Mouse (Mus musculus) natural killer cell, adult 2 months (primary cell): ENCODE measurements around the gene Vhl.
A peak's percentile ranks its signal among the peaks of the same experiment; 100 is the strongest.

ENCODE experiments used
- DNase-seq, 2 experiments: peaks; one replicate each; pipeline ENCODE4 v3.0.0; 2022; ENCODE audit warnings: low spot score in 2 of 2

Vhl gene

DNA sequence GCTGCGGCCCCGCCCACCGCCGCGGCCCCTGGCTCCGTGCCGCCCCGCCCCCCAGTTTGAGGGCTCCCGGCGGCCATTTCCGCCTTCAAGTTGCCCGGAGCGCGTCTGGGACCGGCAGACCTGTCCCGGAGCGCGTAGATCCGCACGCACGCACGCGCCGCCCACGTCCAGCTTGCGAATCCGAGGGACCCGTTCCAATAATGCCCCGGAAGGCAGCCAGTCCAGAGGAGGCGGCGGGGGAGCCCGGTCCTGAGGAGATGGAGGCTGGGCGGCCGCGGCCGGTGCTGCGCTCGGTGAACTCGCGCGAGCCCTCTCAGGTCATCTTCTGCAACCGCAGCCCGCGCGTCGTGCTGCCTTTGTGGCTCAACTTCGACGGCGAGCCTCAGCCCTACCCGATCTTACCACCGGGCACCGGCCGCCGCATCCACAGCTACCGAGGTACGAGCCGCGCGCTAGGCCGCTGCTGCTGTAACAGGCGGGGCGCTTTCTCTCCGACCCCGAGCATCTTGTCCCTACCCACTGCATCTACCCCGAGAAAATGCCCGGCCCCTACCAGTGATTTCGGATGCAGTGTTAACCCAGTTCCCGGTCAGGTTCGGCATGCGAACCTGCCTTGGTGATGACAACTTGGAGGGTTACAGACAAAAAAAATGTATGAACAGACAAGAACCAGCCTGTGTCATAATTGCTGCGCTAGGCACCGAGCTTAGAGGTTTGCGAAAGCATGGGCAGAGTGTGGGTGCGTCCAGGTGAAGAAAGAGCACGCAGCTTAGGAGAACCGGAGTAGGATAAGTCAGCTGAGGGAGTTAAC lies at the start of gene Vhl:
TSS of gene Vhl (plus strand) at position 19 of the 811 bp plus-strand sequence.
- peak; percentile 78 to 83 for DNase-seq

- no peak for DNase-seq
Measured at GRCm38 (mm10) chr6:113576044-113576443, 47.7 kb upstream of the Vhl start.

DNA sequence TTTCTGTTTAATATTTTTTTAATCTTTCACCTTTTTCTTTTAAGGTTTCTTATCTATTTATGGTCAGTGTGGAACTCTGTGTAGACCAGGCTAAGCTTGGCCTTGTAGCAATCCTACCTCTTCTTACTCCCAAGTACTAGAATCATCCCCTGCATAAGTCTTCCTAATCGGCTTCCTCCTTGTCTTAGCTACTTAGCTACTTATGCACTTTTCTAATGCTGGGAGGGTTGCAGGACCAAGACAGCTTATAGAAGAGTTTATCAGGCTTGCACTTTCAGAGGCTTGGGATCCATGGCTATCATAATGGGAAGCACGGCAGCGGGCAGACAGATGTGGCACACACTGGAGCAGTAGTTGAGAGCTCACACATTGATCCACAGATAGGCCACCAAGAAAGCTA lies 44.5 kb upstream of the Vhl start:
- no peak for DNase-seq

- DNase-seq = no peak
Measured at GRCm38 (mm10) chr6:113583023-113583422, 40.7 kb upstream of the Vhl start.

GRCm38 (mm10) chr6:113585065-113585464 lies 38.7 kb upstream of the Vhl start:
- no peak for DNase-seq

DNA sequence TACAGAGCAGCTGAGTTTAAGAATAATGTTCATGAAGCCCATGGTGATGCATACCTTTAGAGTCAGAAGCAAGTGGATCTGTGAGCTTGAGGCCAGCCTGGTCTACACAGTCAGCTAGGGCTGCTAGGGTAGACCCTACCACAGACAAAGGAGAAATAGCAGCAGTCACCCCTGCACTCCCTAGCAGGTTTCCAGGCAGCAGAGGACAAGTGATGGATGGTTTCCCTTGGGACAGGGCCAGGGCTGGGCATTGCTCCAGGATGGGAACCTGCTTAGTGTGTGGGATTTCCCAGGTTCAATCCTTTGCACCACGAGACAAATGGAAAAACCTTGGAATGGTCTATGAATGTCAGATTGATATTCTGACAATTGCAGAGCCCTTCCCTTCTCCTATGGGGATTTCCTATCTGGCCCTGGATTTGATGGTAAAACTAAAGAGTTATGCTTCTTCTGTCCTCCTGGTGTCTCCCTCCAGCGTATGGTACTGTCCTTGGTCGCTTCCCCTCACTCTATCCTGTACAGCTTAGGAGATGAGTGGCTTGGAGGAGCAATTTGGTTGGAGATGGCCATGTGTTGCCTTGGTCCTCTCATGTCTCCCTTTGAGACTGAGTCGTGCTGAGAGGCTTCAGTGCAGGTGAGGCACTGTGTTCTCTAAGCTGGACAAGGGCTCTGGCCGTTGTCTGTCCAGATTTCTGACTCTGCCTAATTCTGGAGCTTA lies 37.1 kb upstream of the Vhl start:
- DNase-seq = no peak

DNA sequence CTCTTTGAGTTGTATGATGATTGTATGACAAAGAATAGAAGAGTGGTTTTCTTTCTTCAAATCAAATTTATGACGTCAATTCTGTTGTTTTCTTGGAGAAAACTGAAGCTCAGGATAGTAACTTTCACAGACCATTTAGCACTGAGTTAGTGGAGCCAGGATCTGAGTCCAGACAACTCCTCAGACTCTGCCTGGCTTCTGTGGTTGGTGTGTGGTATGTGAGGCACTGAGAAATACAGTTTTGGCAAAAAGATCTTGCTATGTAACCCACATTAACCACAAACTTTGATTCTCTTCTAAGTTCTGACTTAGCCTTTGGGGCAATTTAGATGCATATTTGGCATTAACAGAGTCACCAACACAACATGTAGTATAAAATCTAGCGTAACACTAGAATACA lies 31.1 kb upstream of the Vhl start:
- DNase-seq = no peak

DNA sequence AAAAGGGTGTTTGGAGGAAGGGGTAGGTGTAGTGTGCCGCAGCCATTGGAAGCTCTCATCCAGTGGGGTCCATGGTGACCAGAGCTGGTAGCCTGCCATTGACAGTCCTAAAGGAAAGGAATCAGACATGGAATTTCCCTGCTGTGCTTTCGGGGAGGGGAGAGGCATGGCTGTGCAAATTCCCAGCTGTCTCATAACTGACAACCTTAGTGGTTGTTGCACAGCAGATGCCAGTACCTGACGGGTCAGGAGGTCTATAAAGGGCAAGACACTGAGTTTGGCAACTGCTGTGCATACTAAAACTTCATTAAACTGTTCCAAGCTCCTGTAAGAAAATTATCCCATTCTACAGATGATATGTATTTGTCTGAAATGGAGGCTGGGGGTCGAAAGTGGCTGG lies 25.8 kb upstream of the Vhl start:
- no peak for DNase-seq

GRCm38 (mm10) chr6:113599833-113600232 lies 23.9 kb upstream of the Vhl start:
- no peak for DNase-seq

GRCm38 (mm10) chr6:113600543-113601139 lies 23.1 kb upstream of the Vhl start, which contains the start of gene Fancd2os:
Gene Fancd2os, minus strand, starts transcription at chr6:113600715.
- DNase-seq = no peak

GRCm38 (mm10) chr6:113602821-113603220 lies 20.9 kb upstream of the Vhl start:
- DNase-seq = no peak

- DNase-seq = peak in 1 of 2 experiments; percentile 10
Measured at GRCm38 (mm10) chr6:113603993-113604392, 19.8 kb upstream of the Vhl start.

DNA sequence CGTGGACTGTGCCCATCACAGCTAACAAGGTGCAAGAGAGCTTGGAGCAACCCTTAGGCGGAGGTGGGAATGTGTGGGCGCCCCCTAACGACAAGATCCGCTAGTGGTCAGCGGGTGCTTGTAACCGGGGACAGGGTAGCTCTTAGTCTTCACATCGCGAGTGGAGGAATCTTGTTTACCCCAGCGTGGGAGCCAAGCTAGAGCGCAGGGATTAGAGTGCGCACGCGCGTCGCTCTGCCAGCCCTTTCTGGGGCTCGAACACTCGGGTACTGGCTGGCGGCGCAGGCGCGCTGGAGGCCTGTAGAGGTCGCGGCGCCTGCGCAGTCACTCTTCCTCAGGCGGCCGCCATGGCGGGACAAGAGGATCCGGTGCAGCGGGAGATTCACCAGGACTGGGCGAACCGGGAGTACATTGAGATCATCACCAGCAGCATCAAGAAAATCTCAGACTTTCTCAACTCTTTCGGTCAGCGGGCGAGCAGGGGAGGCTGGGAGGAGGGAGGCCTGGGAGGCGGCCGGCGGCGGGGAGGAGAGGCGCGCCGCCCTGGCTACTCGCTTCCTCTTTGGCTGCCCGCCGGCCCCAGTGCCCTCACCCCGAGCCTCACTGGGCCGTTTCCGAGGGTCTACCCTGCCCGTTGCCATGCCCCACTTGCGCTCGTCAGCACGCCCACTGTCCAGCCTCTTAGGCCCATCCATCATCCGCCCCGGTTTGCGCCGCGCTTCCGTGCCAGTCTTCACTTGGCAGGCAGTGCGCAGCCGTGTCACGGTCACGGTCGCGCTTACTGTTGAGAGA lies 19.1 kb upstream of the Vhl start, which contains the start of gene Brk1:
TSS of gene Brk1 (plus strand) at position 341 of the 792 bp plus-strand sequence.
- peak; percentile 75 to 82 for DNase-seq

GRCm38 (mm10) chr6:113605224-113605545 lies 18.6 kb upstream of the Vhl start:
- DNase-seq = no peak

DNA sequence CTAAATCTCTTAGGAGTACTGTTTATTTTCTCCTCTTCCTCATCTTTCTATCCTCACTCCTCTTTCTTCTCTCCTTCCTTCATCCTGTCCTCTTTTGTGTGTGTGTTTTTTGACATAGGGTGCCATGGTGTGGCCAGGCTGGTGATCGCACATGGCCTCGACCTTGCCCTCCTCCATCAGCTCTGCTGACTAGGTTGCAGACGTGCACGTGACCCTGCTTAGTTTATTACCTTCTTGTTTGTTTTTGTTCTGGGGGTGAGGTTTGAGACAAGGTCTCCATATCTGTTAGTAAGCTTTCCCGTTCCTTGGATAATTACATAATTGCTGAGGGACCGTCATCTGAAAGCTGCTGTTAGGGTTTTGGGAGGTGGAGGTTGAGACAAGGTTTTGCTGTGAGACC lies 14.9 kb upstream of the Vhl start:
- DNase-seq = no peak

DNA sequence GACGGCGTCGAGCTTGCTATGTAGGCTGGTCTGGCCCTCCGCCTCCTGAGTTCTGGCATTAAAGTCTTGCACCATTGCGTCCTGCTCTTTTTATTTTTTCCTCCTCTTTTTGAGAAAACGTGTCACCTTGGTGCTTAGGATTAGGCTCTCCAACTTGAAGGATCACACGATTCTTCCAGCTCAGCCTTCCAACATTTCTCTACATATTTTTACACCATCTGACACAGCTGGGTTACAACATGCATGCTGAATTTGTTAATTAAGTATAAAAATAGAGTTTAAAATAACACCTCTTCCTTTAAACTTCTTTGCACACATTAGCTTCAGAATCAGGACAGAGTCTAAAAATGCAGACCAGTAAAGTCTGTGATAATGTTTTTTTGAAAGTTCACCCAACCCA lies 14.5 kb upstream of the Vhl start:
- DNase-seq = no peak

- DNase-seq = no peak
Measured at GRCm38 (mm10) chr6:113612258-113612969, 11.3 kb upstream of the Vhl start.

DNA sequence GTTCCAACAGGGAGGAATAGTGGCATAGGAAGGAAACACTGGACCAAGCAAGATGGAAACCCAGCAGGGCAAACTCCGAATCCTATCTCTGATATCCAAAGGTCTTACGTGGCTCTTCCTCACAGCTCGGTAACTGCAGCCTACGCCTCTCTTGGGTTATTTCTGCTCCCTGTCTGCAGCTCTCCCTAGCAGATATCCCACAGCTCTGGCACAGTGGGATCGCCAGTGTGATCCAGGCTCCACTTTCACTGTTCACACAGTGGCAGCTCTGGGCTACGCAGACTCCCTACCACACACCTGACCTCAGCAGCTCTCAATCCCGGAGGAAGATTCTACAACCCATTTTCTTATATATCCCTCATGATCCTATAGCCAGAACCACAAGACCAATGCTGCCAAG lies 9.6 kb upstream of the Vhl start:
- DNase-seq = no peak

GRCm38 (mm10) chr6:113614997-113615396 lies 8.8 kb upstream of the Vhl start:
- no peak for DNase-seq

DNA sequence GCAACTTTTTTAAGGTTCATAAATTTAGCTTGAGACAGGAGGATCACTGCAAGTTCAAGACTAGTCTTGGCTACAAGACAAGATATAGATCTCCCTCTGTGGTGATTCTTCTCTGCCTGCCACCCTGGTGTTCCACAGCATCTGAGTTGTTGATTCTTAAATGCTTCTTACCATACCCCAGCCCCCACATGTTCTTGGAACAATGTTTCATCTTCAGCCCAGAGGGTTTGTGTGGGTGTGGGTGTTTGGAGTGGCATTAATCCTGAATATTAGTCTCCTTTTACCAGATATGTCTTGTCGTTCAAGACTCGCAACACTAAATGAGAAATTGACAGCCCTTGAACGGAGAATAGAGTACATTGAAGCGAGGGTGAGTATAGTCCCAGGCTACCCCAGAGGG lies 8.3 kb upstream of the Vhl start:
- DNase-seq = no peak

DNA sequence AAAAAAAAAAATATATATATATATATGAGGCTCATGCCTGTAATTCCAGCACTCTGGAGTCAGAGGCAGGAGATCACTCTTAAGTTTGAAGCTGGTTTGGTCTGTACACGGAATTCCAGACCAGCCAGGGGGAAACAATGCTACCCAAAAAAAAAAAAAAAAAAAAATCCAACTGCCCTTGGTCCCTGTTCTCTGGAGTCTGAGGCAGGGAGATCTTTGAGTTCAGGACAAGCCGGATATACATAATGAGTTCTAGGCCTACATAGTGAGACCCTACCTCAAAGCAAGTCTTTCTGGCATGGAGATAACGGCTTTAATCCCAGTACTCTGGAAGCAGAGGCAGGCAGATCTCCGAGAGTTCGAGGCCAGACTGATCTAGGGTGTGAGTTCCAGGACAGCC lies 373 bp upstream of the Vhl start:
- no peak for DNase-seq
